Mouse (Mus musculus) liver, adult 2 months (tissue): ENCODE results near the gene Ush1c. TPM values are rescaled to one million over a fixed set of nuclear protein-coding genes. Genes with fewer than 3 reads are reported as not detected.

Source experiments
- DNase-seq: peaks from one replicate; pipeline ENCODE4 v3.0.0-alpha.2; 2011; ENCODE audit warnings: low read depth, low spot score; ENCODE audit errors: extremely low read depth
- H3K27ac ChIP-seq: fragments of 200-500 bp; replicated peaks from 2 replicates; pipeline ENCODE4 v1.5.1; 2012; ENCODE audit warnings: low read depth, mild to moderate bottlenecking, control low read depth, inconsistent platforms, low read length; ENCODE audit not compliant: insufficient read depth
- H3K27me3 ChIP-seq: fragments of 200-500 bp; 2 replicates; pipeline ENCODE4 v1.6.1; 2012; ENCODE audit warnings: mild to moderate bottlenecking, moderate library complexity, low read length, inconsistent platforms; ENCODE audit not compliant: control insufficient read depth, insufficient read depth
- H3K36me3 ChIP-seq: fragments of 200-500 bp; 2 replicates; pipeline ENCODE4 v1.6.1; 2012; ENCODE audit warnings: low read length, inconsistent platforms; ENCODE audit not compliant: control insufficient read depth, insufficient read depth
- H3K4me1 ChIP-seq: fragments of 200-500 bp; 2 replicates; pipeline ENCODE4 v1.6.1; 2011; ENCODE audit warnings: low read length; ENCODE audit not compliant: control insufficient read depth, insufficient read depth
- H3K4me3 ChIP-seq: fragments of 200-500 bp; 2 replicates; pipeline ENCODE4 v1.5.1; 2011; ENCODE audit warnings: low read depth, mild to moderate bottlenecking, control low read depth, low read length, moderate library complexity; ENCODE audit not compliant: insufficient read depth
- H3K79me2 ChIP-seq: fragments of 200-500 bp; 2 replicates; pipeline ENCODE4 v1.6.1; 2012; ENCODE audit warnings: inconsistent platforms, mild to moderate bottlenecking, low read length, moderate library complexity; ENCODE audit not compliant: control insufficient read depth, insufficient read depth
- H3K9ac ChIP-seq: fragments of 200-500 bp; 2 replicates; pipeline ENCODE4 v1.6.1; 2012; ENCODE audit warnings: low read depth, mild to moderate bottlenecking, control low read depth, inconsistent platforms, low read length
- CTCF ChIP-seq: fragments of 200-500 bp; IDR thresholded peaks from 2 replicates; pipeline ENCODE4 v1.5.1; 2011; ENCODE audit warnings: low read depth, low read length, control low read depth
- POLR2A ChIP-seq: fragments of 200-500 bp; IDR thresholded peaks from 2 replicates; pipeline ENCODE4 v1.6.1; 2011; ENCODE audit warnings: low read length, control low read depth; ENCODE audit not compliant: insufficient read depth; ENCODE audit errors: extremely low read depth
- WGBS: fragments of 180-500 bp; shearing (Covaris S2); methylation state at CpG from one replicate; pipeline ENCODE4 v1.1.7; 2018; 5-methylcytosine and 5-hydroxymethylcytosine counted together
- polyA plus RNA-seq: library from polyadenylated mRNA; depleted of rRNA; stranded (reverse); fragments of >200 nt; gene quantifications from 2 replicates; pipeline ENCODE4 v1.2.3, GENCODE M21; 2012; rRNA removed
- total RNA-seq: library from RNA; depleted of rRNA; stranded (reverse); fragments of >200 nt; gene quantifications from 2 replicates; pipeline ENCODE4 v1.2.3, GENCODE M21; 2014; rRNA removed

Ush1c gene
- total RNA-seq, result not detected in 2 replicates
- not detected in 2 replicates for polyA plus RNA-seq

GRCm38 (mm10) chr7:46238346-46238745 is at the start of gene Ush1c:
TSS of gene Ush1c (minus strand) at chr7:46238503.
- 20% methylated on average over 10 of the region's 10 CpGs for WGBS
- Histone ChIP-seq H3K4me3 (no peak within 1 kb of the TSS), H3K27me3 (no peaks in the 10 kb centered on the region), H3K4me1 (no peaks in the 10 kb centered on the region), H3K79me2 (no peaks in the 10 kb centered on the region), H3K36me3 (no peaks in the 10 kb centered on the region), H3K9ac (no peak within 1 kb of the TSS), H3K27ac (no peak within 1 kb of the TSS)
- no peak for DNase-seq
- TF ChIP-seq CTCF, result no peak
- TF ChIP-seq POLR2A, result no peak

GRCm38 (mm10) chr7:46287051-46287450 is 48.7 kb upstream of the Ush1c start:
- Histone ChIP-seq H3K79me2 (no peaks in the 10 kb centered on the region), H3K27me3 (no peaks in the 10 kb centered on the region), H3K4me1 (no peaks in the 10 kb centered on the region), H3K9ac (no peak overlapping the region), H3K27ac (no peak overlapping the region), H3K36me3 (no peaks in the 10 kb centered on the region), H3K4me3 (no peak overlapping the region)
- DNase-seq, result no peak
- TF ChIP-seq CTCF, result no peak
- TF ChIP-seq POLR2A, result no peak
- 37% methylated on average over 8 of the region's 8 CpGs for WGBS

GRCm38 (mm10) chr7:46286391-46286790 is 48.1 kb upstream of the Ush1c start:
- Histone ChIP-seq H3K4me1 (no peaks in the 10 kb centered on the region), H3K4me3 (no peak overlapping the region), H3K27ac (no peak overlapping the region), H3K79me2 (no peaks in the 10 kb centered on the region), H3K9ac (no peak overlapping the region), H3K36me3 (no peaks in the 10 kb centered on the region), H3K27me3 (no peaks in the 10 kb centered on the region)
- WGBS, result 81% methylated on average over 4 of the region's 4 CpGs
- TF ChIP-seq CTCF, result no peak
- TF ChIP-seq POLR2A, result no peak
- DNase-seq, result no peak

- DNase-seq, result no peak
- TF ChIP-seq POLR2A (no peak), CTCF (no peak)
- no peak overlapping the region for H3K4me3 ChIP-seq
- H3K27me3 ChIP-seq, result no peaks in the 10 kb centered on the region
- no peaks in the 10 kb centered on the region for H3K4me1 ChIP-seq
- no peak overlapping the region for H3K27ac ChIP-seq
- H3K79me2 ChIP-seq, result no peaks in the 10 kb centered on the region
- H3K9ac ChIP-seq, result no peak overlapping the region
- H3K36me3 ChIP-seq, result no peaks in the 10 kb centered on the region
- WGBS, result 84% methylated on average over 12 of the region's 12 CpGs
Observed at GRCm38 (mm10) chr7:46285161-46285839, 47.0 kb upstream of the Ush1c start.

GRCm38 (mm10) chr7:46283681-46284080 is 45.4 kb upstream of the Ush1c start:
- 66% methylated on average over 10 of the region's 10 CpGs for WGBS
- no peaks in the 10 kb centered on the region for H3K27me3 ChIP-seq
- no peak overlapping the region for H3K27ac ChIP-seq
- DNase-seq, result no peak
- TF ChIP-seq CTCF, result no peak
- TF ChIP-seq POLR2A, result no peak
- no peaks in the 10 kb centered on the region for H3K36me3 ChIP-seq
- no peak overlapping the region for H3K9ac ChIP-seq
- H3K79me2 ChIP-seq, result no peaks in the 10 kb centered on the region
- H3K4me1 ChIP-seq, result no peaks in the 10 kb centered on the region
- no peak overlapping the region for H3K4me3 ChIP-seq

GRCm38 (mm10) chr7:46282276-46282675 is 44.0 kb upstream of the Ush1c start:
- no peak overlapping the region for H3K27ac ChIP-seq
- H3K4me1 ChIP-seq, result no peaks in the 10 kb centered on the region
- no peak for DNase-seq
- TF ChIP-seq POLR2A, result no peak
- TF ChIP-seq CTCF, result no peak
- H3K36me3 ChIP-seq, result no peaks in the 10 kb centered on the region
- 62% methylated on average over 7 of the region's 7 CpGs for WGBS
- H3K4me3 ChIP-seq, result no peak overlapping the region
- H3K9ac ChIP-seq, result no peak overlapping the region
- H3K79me2 ChIP-seq, result no peaks in the 10 kb centered on the region
- H3K27me3 ChIP-seq, result no peaks in the 10 kb centered on the region
